ENCODE assay signal across 9 mouse cellular contexts in genomic region chr7:141008312-141008761, GRCm38 (mm10). TPM values are rescaled to one million over a fixed set of nuclear protein-coding genes. Genes with fewer than 3 reads are reported as not detected.
A peak's percentile ranks its signal among the peaks of the same experiment; 100 is the strongest.
DNase-seq lines count a peak whose midpoint lies in the region; ATAC-seq and TF ChIP-seq lines count a peak whose summit lies in the region.
"Had no signal": no experiment of that assay in that cellular context is flagged by ENCODE, and none has a peak within 500 bp of the region (broad histone marks: within the 10 kb centered on the region; RNA-seq: fewer than 3 reads in every experiment).

No protein-coding gene starts in this region.

- peak overlapping the region; percentile 10 for H3ac ChIP-seq in C2C12 (ENCODE audit: control insufficient read depth, insufficient read length, low read depth)

- no peak overlapping the region for H3K4me3 ChIP-seq in C2C12 (ENCODE audit: insufficient read depth, poor library complexity, severe bottlenecking)
- H3K4me3 ChIP-seq in lung, embryonic 14.5 days (ENCODE audit: low read depth, low read length) = no peak overlapping the region
- peak overlapping the region; percentile 20 for H3K4me3 ChIP-seq in stomach, embryonic 16.5 days (replicated peaks; ENCODE audit: low read length)

- peak overlapping the region; percentile 69; the same call in 1 of the 2 replicates for H3K4me2 ChIP-seq in lung, embryonic 14.5 days
- H3K4me2 ChIP-seq in stomach, embryonic 16.5 days (ENCODE audit: low read depth, low read length) = peak overlapping the region; percentile 49

- H3K79me3 ChIP-seq in C2C12 (ENCODE audit: low read depth) = peaks cover 11% of the 10 kb centered on the region

- peaks cover 6% of the 10 kb centered on the region for H3K36me3 ChIP-seq in C2C12 (ENCODE audit: control insufficient read depth, insufficient read depth)
- H3K36me3 ChIP-seq in lung, embryonic 14.5 days (ENCODE audit: insufficient read depth) = no peaks in the 10 kb centered on the region
- no peaks in the 10 kb centered on the region for H3K36me3 ChIP-seq in stomach, embryonic 16.5 days (ENCODE audit: control insufficient read depth, insufficient read depth, low read length)

- H3K27ac ChIP-seq in lung, embryonic 14.5 days (ENCODE audit: low read depth) = no peak overlapping the region
- peak overlapping the region; percentile 64 for H3K27ac ChIP-seq in stomach, embryonic 16.5 days (ENCODE audit: low read length)

- WGBS in lung, embryonic 14.5 days = 8% methylated on average over 7 of the region's 7 CpGs
- 12% methylated on average over 7 of the region's 7 CpGs for WGBS in stomach, embryonic 16.5 days

- no peaks in the 10 kb centered on the region for H3K9me3 ChIP-seq in lung, embryonic 14.5 days (ENCODE audit: low read depth, low read length)
- no peaks in the 10 kb centered on the region for H3K9me3 ChIP-seq in stomach, embryonic 16.5 days (replicated peaks; ENCODE audit: control insufficient read depth, low read length)

- H3K79me2 ChIP-seq in C2C12 (ENCODE audit: control insufficient read depth, insufficient read depth) = peaks cover 14% of the 10 kb centered on the region

- H3K4me1 ChIP-seq in lung, embryonic 14.5 days (ENCODE audit: insufficient read depth) = peaks cover 11% of the 10 kb centered on the region; the same call in 1 of the 2 replicates
- peaks cover 19% of the 10 kb centered on the region for H3K4me1 ChIP-seq in stomach, embryonic 16.5 days (ENCODE audit: control insufficient read depth, insufficient read depth, low read length)

- no peaks in the 10 kb centered on the region for H3K27me3 ChIP-seq in C2C12 (ENCODE audit: control insufficient read depth, insufficient read depth, insufficient read length)
- no peaks in the 10 kb centered on the region for H3K27me3 ChIP-seq in lung, embryonic 14.5 days (ENCODE audit: insufficient read depth, low read length)
- H3K27me3 ChIP-seq in stomach, embryonic 16.5 days (ENCODE audit: control insufficient read depth, insufficient read depth, low read length) = no peaks in the 10 kb centered on the region

- TF ChIP-seq CTCF in C2C12 (IDR thresholded peaks at IDR 0.05; ENCODE audit: control insufficient read depth, insufficient read depth, insufficient read length) = no peak
- TF ChIP-seq CTCF in lung, embryonic 14.5 days (IDR thresholded peaks at IDR 0.05; ENCODE audit: low read depth) = peak; percentile 55

- peak; percentile 88 for DNase-seq in NIH3T3 (ENCODE audit: low read depth)
- peak; percentile 78 for DNase-seq in fibroblast of lung, adult 2 months (ENCODE audit: low read depth)
- DNase-seq in induced T-regulatory cell, adult 2 months (ENCODE audit: low read depth) = peak; percentile 61
- peak; percentile 57 for DNase-seq in lung, embryonic 14.5 days
- no peak for DNase-seq in layer of hippocampus, postnatal 36 days
- DNase-seq in right cerebral cortex, postnatal 25 days = no peak

- H3K9ac ChIP-seq in lung, embryonic 14.5 days = no peak overlapping the region
- H3K9ac ChIP-seq in stomach, embryonic 16.5 days (ENCODE audit: low read length) = peak overlapping the region; percentile 76

- ATAC-seq in lung, embryonic 14.5 days (ENCODE audit: insufficient read depth) = peak; percentile 12; the same call in 1 of the 2 replicates
- no peak; the same call in 1 of the 2 replicates for ATAC-seq in stomach, embryonic 16.5 days (ENCODE audit: insufficient read depth, low FRiP score)

TF ChIP-seq in C2C12, 6 proteins besides CTCF, POLR2A, EP300 and RAD21:
- TF ChIP-seq MYOD1 (IDR thresholded peaks at IDR 0.05; ENCODE audit: control insufficient read depth, insufficient read length, low read depth) (no peak), CEBPB (IDR thresholded peaks at IDR 0.05; ENCODE audit: low read depth) (peak; percentile 89)

RNA-seq across cellular contexts. Expression of gene Ifitm3, which starts 2.2 kb away (rescaled TPM):
- polyA plus RNA-seq in C2C12 (2012; fragmentation: generic; extraction: Trizol) = 956 TPM
- polyA plus RNA-seq in lung, embryonic 14.5 days (2014; fragmentation: Nextera tagmentation; extraction: Ambion mirVana) = 164 and 183 TPM in 2 replicates
- 322 and 395 TPM in 2 replicates for polyA plus RNA-seq in stomach, embryonic 16.5 days (2015; fragmentation: Nextera tagmentation; extraction: Ambion mirVana)
- 10 to 100 TPM; 11.1 to 11.4 TPM for total RNA-seq in layer of hippocampus, postnatal 36 days (2021)

RNA-seq across cellular contexts. Expression of gene Ifitm6, which starts 9.4 kb away (rescaled TPM):
- polyA plus RNA-seq in C2C12 (2012; fragmentation: generic; extraction: Trizol) = 1.3 TPM
- polyA plus RNA-seq in lung, embryonic 14.5 days (2014; fragmentation: Nextera tagmentation; extraction: Ambion mirVana) = 0.49 and 1.1 TPM in 2 replicates
- 5.5 and 7.5 TPM in 2 replicates for polyA plus RNA-seq in stomach, embryonic 16.5 days (2015; fragmentation: Nextera tagmentation; extraction: Ambion mirVana)
- total RNA-seq in layer of hippocampus, postnatal 36 days (2021) = under 1 TPM in 1 of 2 experiments, not detected in 1; 0.63 TPM

RNA-seq across cellular contexts. Expression of gene Gm17387, which starts 20.6 kb away (rescaled TPM):
- polyA plus RNA-seq in C2C12 (2012; fragmentation: generic; extraction: Trizol) = not detected
- not detected in 2 replicates for polyA plus RNA-seq in lung, embryonic 14.5 days (2014; fragmentation: Nextera tagmentation; extraction: Ambion mirVana)
- polyA plus RNA-seq in stomach, embryonic 16.5 days (2015; fragmentation: Nextera tagmentation; extraction: Ambion mirVana) = not detected in 2 replicates
- total RNA-seq in layer of hippocampus, postnatal 36 days (2021) = not detected
- total RNA-seq: gastrocnemius, postnatal 4 days had no signal

RNA-seq across cellular contexts. Expression of gene Ifitm1, which starts 41.3 kb away (rescaled TPM):
- polyA plus RNA-seq in C2C12 (2012; fragmentation: generic; extraction: Trizol) = 60.7 TPM
- 35.4 and 42.5 TPM in 2 replicates for polyA plus RNA-seq in lung, embryonic 14.5 days (2014; fragmentation: Nextera tagmentation; extraction: Ambion mirVana)
- 156 and 185 TPM in 2 replicates for polyA plus RNA-seq in stomach, embryonic 16.5 days (2015; fragmentation: Nextera tagmentation; extraction: Ambion mirVana)
- total RNA-seq in layer of hippocampus, postnatal 36 days (2021) = 1 to 10 TPM; 1.6 to 3.8 TPM

RNA-seq across cellular contexts. Expression of gene Ifitm2, which starts 52.5 kb away (rescaled TPM):
- polyA plus RNA-seq in C2C12 (2012; fragmentation: generic; extraction: Trizol) = 609 TPM
- polyA plus RNA-seq in lung, embryonic 14.5 days (2014; fragmentation: Nextera tagmentation; extraction: Ambion mirVana) = 1,035 and 1,087 TPM in 2 replicates
- 1,006 and 1,276 TPM in 2 replicates for polyA plus RNA-seq in stomach, embryonic 16.5 days (2015; fragmentation: Nextera tagmentation; extraction: Ambion mirVana)
- total RNA-seq in layer of hippocampus, postnatal 36 days (2021) = 10 to 100 TPM in 1 of 2 experiments, 1 to 10 TPM in 1; 8.4 to 14.1 TPM

Comparison
In these comparisons a context has a peak if more than half of its experiments do, and no peak if none do; other contexts are left out.
1. DNase-seq: peak in NIH3T3 (single experiment), fibroblast of lung, adult 2 months (single experiment), induced T-regulatory cell, adult 2 months (single experiment) and lung, embryonic 14.5 days (single experiment); none in layer of hippocampus, postnatal 36 days (0 of 2) and right cerebral cortex, postnatal 25 days (single experiment).